In genomic region chr1:147344027-147344426, GRCm38 (mm10) we compare ENCODE assay signal across 18 mouse cellular contexts.
A peak's percentile ranks its signal among the peaks of the same experiment; 100 is the strongest.
DNase-seq lines count a peak whose midpoint lies in the region; ATAC-seq and TF ChIP-seq lines count a peak whose summit lies in the region.
"Had no signal": no experiment of that assay in that cellular context is flagged by ENCODE, and none has a peak within 500 bp of the region (broad histone marks: within the 10 kb centered on the region; RNA-seq: fewer than 3 reads in every experiment).

No protein-coding gene starts in this region.

- no peak overlapping the region for H3K9ac ChIP-seq in forebrain, embryonic 15.5 days (replicated peaks)
- H3K9ac ChIP-seq in hindbrain, embryonic 15.5 days = no peak overlapping the region
- H3K9ac ChIP-seq in hindbrain, embryonic 12.5 days = no peak overlapping the region
- H3K9ac ChIP-seq in forebrain, postnatal 0 days = no peak overlapping the region
- H3K9ac ChIP-seq: embryonic facial prominence, embryonic 15.5 days had no signal

- H3K4me1 ChIP-seq in forebrain, embryonic 15.5 days = peaks cover 5% of the 10 kb centered on the region; the same call in 1 of the 2 replicates
- H3K4me1 ChIP-seq in forebrain, embryonic 10.5 days = no peaks in the 10 kb centered on the region
- no peaks in the 10 kb centered on the region for H3K4me1 ChIP-seq in hindbrain, embryonic 15.5 days (replicated peaks)
- no peaks in the 10 kb centered on the region for H3K4me1 ChIP-seq in hindbrain, embryonic 12.5 days
- no peaks in the 10 kb centered on the region for H3K4me1 ChIP-seq in forebrain, postnatal 0 days (ENCODE audit: insufficient read depth)
- H3K4me1 ChIP-seq: embryonic facial prominence, embryonic 15.5 days; heart, embryonic 10.5 days had no signal

- TF ChIP-seq CTCF in forebrain, postnatal 0 days (IDR thresholded peaks at IDR 0.05; ENCODE audit: low read depth) = no peak

- peak; percentile 64; the same call in 1 of the 2 replicates for ATAC-seq in forebrain, embryonic 15.5 days (replicated peaks)
- no peak for ATAC-seq in hindbrain, embryonic 15.5 days (ENCODE audit: low FRiP score, low read depth)
- ATAC-seq in hindbrain, embryonic 12.5 days (ENCODE audit: low FRiP score) = no peak
- ATAC-seq in forebrain, postnatal 0 days = peak; percentile 32; the same call in 1 of the 2 replicates
- ATAC-seq: activated CD4-positive, CD25-positive, alpha-beta regulatory T cell, adult 4 months; inflammation-experienced regulatory T-cells, adult 6 months; intestine, postnatal 0 days; Patski had no signal

- H3K9me3 ChIP-seq in forebrain, embryonic 15.5 days = no peaks in the 10 kb centered on the region
- no peaks in the 10 kb centered on the region for H3K9me3 ChIP-seq in forebrain, embryonic 10.5 days
- H3K9me3 ChIP-seq in hindbrain, embryonic 15.5 days = no peaks in the 10 kb centered on the region
- H3K9me3 ChIP-seq in hindbrain, embryonic 12.5 days (replicated peaks) = no peaks in the 10 kb centered on the region
- no peaks in the 10 kb centered on the region for H3K9me3 ChIP-seq in forebrain, postnatal 0 days (ENCODE audit: low read length)
- H3K9me3 ChIP-seq: embryonic facial prominence, embryonic 15.5 days; heart, embryonic 10.5 days had no signal

- H3K36me3 ChIP-seq in forebrain, embryonic 15.5 days = no peaks in the 10 kb centered on the region
- H3K36me3 ChIP-seq in forebrain, embryonic 10.5 days (replicated peaks) = no peaks in the 10 kb centered on the region
- H3K36me3 ChIP-seq in hindbrain, embryonic 15.5 days = no peaks in the 10 kb centered on the region
- H3K36me3 ChIP-seq in hindbrain, embryonic 12.5 days = no peaks in the 10 kb centered on the region
- H3K36me3 ChIP-seq in forebrain, postnatal 0 days (ENCODE audit: insufficient read depth) = no peaks in the 10 kb centered on the region
- H3K36me3 ChIP-seq: embryonic facial prominence, embryonic 15.5 days; heart, embryonic 10.5 days had no signal

- no peak overlapping the region for H3K4me2 ChIP-seq in forebrain, embryonic 15.5 days (replicated peaks)
- no peak overlapping the region for H3K4me2 ChIP-seq in hindbrain, embryonic 15.5 days
- H3K4me2 ChIP-seq in hindbrain, embryonic 12.5 days (replicated peaks) = no peak overlapping the region
- H3K4me2 ChIP-seq in forebrain, postnatal 0 days (ENCODE audit: low read depth) = no peak overlapping the region
- H3K4me2 ChIP-seq: embryonic facial prominence, embryonic 15.5 days had no signal

- WGBS in forebrain, embryonic 15.5 days = 62% methylated on average over 3 of the region's 3 CpGs
- WGBS in forebrain, embryonic 10.5 days = 91% methylated on average over 3 of the region's 3 CpGs
- WGBS in hindbrain, embryonic 15.5 days = 77% methylated on average over 3 of the region's 3 CpGs
- WGBS in hindbrain, embryonic 12.5 days = 86% methylated on average over 3 of the region's 3 CpGs
- WGBS in forebrain, postnatal 0 days = 56% methylated on average over 3 of the region's 3 CpGs

- DNase-seq in forebrain, embryonic 10.5 days (ENCODE audit: extremely low spot score, low spot score) = no peak
- DNase-seq in forebrain, postnatal 0 days = no peak
- no peak for DNase-seq in ovary, postnatal 14 days (ENCODE audit: low spot score)
- DNase-seq: embryo, embryonic 11 days; gastrocnemius, adult 2 months; gastrocnemius, postnatal 25 days; kidney, adult 8-10 months had no signal

- H3K27me3 ChIP-seq in forebrain, embryonic 15.5 days = no peaks in the 10 kb centered on the region
- H3K27me3 ChIP-seq in forebrain, embryonic 10.5 days (ENCODE audit: poor library complexity, severe bottlenecking) = no peaks in the 10 kb centered on the region
- no peaks in the 10 kb centered on the region for H3K27me3 ChIP-seq in hindbrain, embryonic 15.5 days
- no peaks in the 10 kb centered on the region for H3K27me3 ChIP-seq in hindbrain, embryonic 12.5 days
- no peaks in the 10 kb centered on the region for H3K27me3 ChIP-seq in forebrain, postnatal 0 days (ENCODE audit: insufficient read depth, low read length)
- H3K27me3 ChIP-seq: CH12.LX; embryonic facial prominence, embryonic 15.5 days; Patski had no signal

- H3K27ac ChIP-seq in forebrain, embryonic 15.5 days (replicated peaks) = peak overlapping the region; percentile 76
- no peak overlapping the region for H3K27ac ChIP-seq in forebrain, embryonic 10.5 days
- H3K27ac ChIP-seq in hindbrain, embryonic 15.5 days (replicated peaks) = peak overlapping the region; percentile 27; the same call in 1 of the 2 replicates
- H3K27ac ChIP-seq in hindbrain, embryonic 12.5 days = no peak overlapping the region
- no peak overlapping the region for H3K27ac ChIP-seq in forebrain, postnatal 0 days (ENCODE audit: low read depth, low read length)
- H3K27ac ChIP-seq: embryonic facial prominence, embryonic 15.5 days; gastrocnemius, adult 2 months; heart, embryonic 10.5 days had no signal

- H3K4me3 ChIP-seq in forebrain, embryonic 15.5 days = no peak overlapping the region
- H3K4me3 ChIP-seq in forebrain, embryonic 10.5 days = no peak overlapping the region
- H3K4me3 ChIP-seq in hindbrain, embryonic 15.5 days = no peak overlapping the region
- no peak overlapping the region for H3K4me3 ChIP-seq in hindbrain, embryonic 12.5 days
- no peak overlapping the region for H3K4me3 ChIP-seq in forebrain, postnatal 0 days (ENCODE audit: low read depth, low read length)
- H3K4me3 ChIP-seq: embryonic facial prominence, embryonic 15.5 days; erythroblast, embryonic 14.5 days; gastrocnemius, adult 2 months; heart, embryonic 10.5 days had no signal

Comparison
In these comparisons a context has a peak if more than half of its experiments do, and no peak if none do; other contexts are left out.
1. H3K27ac ChIP-seq: peak in forebrain, embryonic 15.5 days (single experiment) and hindbrain, embryonic 15.5 days (single experiment); none in forebrain, embryonic 10.5 days (single experiment), hindbrain, embryonic 12.5 days (single experiment) and forebrain, postnatal 0 days (single experiment).
2. ATAC-seq: peak in forebrain, embryonic 15.5 days (single experiment) and forebrain, postnatal 0 days (single experiment); none in hindbrain, embryonic 15.5 days (single experiment) and hindbrain, embryonic 12.5 days (single experiment).